Mouse (Mus musculus): ENCODE data around the gene Rpl36a-ps1.
"Not testable (repeated sequence)": the region's sequence is repeated elsewhere in the genome, so short reads cannot be mapped to it uniquely, and the experiment has no call there.

Gene Rpl36a-ps1

DNA sequence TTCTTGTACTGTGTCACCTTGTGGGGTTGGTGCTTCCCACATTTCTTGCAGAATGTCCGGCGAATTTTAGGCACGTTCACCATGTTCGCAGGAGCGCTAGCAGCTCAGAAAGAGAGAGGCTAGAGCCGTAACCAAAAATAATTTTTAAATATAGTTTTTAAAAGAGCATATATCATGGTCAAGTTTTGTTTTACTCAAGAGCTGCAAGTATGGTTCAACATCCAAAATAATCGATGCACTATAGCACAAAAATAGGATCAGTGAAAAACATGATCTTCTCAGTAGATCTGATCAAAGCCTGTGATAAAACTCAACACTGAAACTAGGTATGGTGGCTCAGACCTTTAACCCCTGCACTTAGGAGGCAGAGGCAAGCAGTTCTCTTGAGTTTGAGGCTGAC is at the start of gene Rpl36a-ps1:
Rpl36a-ps1 (minus strand) TSS at position 101 of the 400 bp plus-strand sequence.
- in situ Hi-C loops (cut with MboI, MseI): no loop called here

DNA sequence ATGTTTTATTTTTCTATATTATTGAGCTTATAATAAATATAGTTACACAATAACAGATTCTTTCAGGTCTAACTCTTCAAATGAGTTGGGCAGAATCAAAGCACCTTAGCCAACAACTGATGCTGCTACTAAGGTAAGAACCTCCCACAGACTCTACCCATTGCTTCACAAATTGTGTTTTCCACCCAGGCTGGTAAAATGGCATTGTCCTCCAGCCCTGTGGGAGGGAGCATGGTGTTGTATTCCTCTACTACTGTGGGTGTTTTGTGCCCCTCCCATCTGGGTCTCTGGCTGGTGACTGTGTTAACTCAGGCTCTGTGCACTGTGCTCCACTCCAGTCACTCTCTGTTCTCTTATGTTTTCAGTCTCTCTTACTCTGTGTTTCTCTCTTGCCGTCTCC is 49.4 kb upstream of the Rpl36a-ps1 start:
- in situ Hi-C loops (cut with MboI, MseI): loop anchor here (10.0 kb wide), 1 partner anchor 51 kb away; the partner anchor contains the start of genes Dis3 and Pibf1

- in situ Hi-C loops (cut with MboI, MseI): loop anchor here (10.0 kb wide), 1 partner anchor 53 kb away; the partner anchor contains the start of genes Dis3 and Pibf1
Observed at GRCm38 (mm10) chr14:99041416-99041815, 47.3 kb upstream of the Rpl36a-ps1 start.

DNA sequence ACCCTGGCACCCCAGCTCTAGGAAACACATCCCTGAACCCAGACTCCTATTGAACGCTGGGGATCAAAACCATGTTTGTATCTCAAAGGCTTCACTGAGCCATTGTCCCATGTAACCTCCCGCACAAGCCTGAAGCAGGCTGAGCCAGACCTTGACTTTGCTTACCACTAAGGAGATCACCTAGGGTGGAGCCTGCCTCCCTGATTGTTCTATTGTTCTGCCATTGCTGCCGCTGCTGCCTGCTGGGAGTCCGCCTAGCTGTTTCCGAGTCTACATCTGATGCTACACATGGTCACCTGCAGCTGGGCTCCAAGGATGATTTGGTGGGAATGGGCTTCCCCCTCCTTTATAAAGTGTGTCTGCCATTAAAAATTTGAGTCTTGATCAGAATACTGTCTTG is 45.2 kb upstream of the Rpl36a-ps1 start:
- in situ Hi-C loops (cut with MboI, MseI): not testable (repeated sequence)

GRCm38 (mm10) chr14:99037703-99038102 is 43.6 kb upstream of the Rpl36a-ps1 start:
- in situ Hi-C loops (cut with MboI, MseI): no loop called here

DNA sequence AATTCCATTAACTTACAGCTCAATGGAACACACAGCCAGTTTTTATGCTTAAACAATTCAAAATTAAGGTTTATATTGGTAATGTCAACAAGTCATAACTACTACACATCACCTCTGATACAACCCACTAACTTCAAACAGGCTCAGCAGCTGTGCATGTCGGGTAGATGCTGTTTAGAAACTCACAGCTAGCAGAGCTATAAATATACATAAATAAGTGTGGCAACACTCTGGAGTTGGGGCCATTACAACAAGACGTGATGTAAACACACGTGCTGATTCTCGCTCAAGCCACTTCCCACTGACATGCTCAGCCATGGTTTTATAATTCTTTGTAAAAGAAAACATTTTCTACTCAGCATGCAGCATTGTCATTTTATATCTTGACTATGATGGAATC is 41.9 kb upstream of the Rpl36a-ps1 start:
- in situ Hi-C loops (cut with MboI, MseI): no loop called here

DNA sequence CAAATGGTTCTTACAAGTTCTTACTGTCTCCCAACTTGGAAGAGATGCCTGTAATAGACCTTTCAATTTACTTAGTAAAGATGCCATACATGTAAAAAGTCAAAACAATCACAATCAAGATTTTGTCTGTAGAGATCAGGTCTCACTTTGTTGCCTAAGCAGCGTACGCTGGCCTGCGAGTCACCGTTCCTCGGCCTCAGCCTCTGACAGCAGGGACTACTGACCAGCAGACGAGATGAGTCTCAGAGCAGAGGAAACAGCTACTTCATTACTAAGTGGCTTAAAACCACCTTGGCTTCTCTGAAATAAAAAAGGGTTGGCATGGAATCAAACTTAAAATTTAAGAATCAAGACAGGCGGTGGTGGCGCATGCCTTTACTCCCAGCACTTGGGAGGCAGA is 40.7 kb upstream of the Rpl36a-ps1 start:
- in situ Hi-C loops (cut with MboI, MseI): not testable (repeated sequence)

GRCm38 (mm10) chr14:99032596-99032995 is 38.5 kb upstream of the Rpl36a-ps1 start:
- in situ Hi-C loops (cut with MboI, MseI): no loop called here

DNA sequence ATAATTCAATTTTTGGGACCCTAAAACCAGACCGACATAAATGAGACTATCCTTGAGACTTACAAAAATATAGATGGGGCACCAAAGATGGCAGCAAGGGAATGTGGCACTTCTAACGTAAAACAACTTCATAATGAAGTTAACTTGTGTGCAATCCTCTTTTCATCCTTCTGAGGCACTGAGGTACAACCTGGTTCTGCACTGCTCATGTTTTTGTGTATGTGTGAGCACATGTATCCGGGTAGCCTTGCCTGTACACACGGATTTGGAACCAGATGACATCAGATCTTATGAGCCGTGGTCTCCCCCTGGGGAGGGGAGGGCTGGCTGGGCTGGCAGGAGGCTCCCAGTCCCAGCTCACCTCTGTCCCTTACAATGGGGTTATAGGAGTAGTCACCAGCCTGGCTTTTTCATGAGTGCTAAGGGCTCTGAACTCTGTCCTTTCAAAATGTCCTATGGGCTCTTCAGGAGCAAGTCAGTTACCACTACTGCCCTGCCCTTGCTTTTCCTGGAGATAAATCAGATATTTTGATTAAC is 37.3 kb upstream of the Rpl36a-ps1 start:
- in situ Hi-C loops (cut with MboI, MseI): no loop called here

DNA sequence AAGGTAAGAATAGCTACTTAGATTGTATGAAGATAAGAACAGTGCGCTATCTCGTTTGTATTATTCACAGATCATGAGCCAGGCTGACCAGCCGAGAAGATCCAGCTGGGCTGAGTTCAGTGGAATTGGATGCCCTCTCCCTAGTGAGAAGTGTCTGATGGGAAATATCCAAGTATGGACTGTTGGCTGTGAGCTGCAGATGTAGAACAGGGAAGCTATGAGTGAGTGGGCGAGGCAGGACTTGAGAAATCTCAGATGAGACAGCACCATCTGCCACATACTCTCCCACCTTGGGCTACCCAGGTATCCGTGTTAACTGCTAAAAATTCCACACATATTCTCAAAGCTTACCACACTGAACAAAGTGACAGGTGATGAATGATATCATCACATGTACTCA is 35.9 kb upstream of the Rpl36a-ps1 start:
- in situ Hi-C loops (cut with MboI, MseI): no loop called here

- in situ Hi-C loops (cut with MboI, MseI): no loop called here
Observed at GRCm38 (mm10) chr14:99022346-99023086, 28.4 kb upstream of the Rpl36a-ps1 start.

- in situ Hi-C loops (cut with MboI, MseI): no loop called here
Observed at GRCm38 (mm10) chr14:99019136-99019808, 25.2 kb upstream of the Rpl36a-ps1 start.

DNA sequence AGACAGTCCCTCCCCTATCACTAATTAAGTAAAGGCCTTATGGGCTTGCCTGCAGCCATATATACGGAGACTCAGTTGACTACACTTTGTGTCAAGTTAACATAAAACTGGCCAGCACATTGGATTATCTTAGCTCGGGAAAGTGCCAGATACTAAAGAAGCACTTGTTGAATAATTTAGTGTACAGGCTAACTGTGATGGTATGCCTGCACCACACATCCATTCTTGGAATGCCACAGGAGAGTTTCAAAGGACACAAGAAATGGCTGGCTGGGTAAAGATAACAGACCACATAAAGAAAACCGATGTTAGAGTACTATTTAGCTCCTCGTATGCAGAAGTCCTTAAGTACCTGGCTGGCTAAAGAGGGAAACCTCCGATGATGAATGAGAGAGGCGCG is 24.6 kb upstream of the Rpl36a-ps1 start:
- in situ Hi-C loops (cut with MboI, MseI): no loop called here

DNA sequence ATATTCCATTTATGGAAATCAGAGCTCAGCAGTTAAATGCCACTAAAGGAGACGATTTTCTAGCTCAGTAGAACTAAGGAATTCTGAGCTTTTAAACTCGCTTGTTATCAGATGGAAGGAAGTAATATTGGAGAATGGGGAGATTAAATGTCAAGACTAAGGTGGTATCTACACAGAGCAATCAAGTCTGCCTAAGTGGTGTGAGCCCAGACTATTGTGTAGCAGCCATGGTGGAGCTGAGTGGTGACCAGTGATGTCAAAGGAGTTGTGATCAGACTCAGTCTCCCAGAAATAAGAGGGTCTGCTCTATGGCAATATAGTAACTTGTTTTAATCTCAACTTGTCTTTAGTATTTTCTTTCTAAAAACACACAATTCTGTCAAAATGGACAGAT is 16.8 kb upstream of the Rpl36a-ps1 start:
- in situ Hi-C loops (cut with MboI, MseI): no loop called here

GRCm38 (mm10) chr14:99010224-99010919 is 16.3 kb upstream of the Rpl36a-ps1 start:
- in situ Hi-C loops (cut with MboI, MseI): no loop called here

DNA sequence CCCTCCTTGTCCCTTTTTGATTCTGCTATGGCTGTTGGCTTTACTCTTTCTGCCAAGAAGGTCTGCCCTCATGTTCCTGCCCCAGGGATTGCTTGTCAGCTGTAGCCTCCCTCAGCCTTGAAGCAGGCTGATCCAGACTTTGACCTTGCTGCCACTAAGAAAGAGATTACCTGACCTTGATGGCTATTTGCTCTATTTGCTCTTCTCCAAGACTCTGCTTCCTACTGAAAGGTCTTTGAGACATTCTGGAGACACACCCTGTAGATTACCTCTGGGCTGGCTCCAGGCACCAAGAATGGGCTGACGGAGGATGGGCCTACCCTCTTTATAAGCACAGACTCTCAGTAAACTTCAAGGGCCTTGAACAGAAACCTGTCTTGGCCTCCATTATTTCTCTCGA is 1.6 kb downstream of the Rpl36a-ps1 start:
- in situ Hi-C loops (cut with MboI, MseI): no loop called here

DNA sequence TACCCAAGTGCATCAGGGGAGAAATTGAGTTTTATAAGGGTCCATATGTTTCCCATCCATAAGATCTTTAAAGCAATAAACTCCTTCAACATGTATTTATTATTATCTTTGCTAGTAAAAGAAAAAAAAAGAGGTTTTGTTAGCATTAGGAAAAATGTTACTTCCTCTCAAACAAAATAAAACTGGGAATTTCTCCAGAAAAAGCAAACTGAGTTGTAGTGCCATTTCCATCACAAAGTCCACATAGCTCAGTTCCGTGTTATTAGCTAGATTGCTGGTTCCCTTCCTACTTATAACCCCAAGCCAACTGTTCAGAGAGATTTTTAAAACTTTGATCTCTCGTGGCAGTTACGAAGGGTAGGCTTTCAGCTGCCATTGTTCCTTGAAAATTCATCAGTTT is 3.5 kb downstream of the Rpl36a-ps1 start:
- in situ Hi-C loops (cut with MboI, MseI): no loop called here

DNA sequence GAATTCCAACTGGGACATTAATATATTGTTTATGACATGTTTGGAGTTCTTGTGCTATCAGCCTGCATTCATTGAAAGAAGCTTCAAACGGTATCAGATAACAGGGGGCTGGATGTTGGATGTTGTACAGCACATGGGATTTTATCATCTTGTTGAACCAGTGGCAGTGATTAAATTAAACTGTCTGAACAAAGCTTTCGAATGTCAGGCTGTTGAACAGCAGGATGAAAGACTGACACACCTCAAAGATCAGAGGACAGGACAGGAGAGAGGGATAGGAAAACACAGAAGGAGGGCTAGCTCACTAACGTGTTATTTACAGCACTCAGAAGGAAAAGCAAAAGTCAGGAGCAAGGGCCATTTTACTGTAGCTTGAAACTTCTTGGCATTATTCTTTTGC is 4.3 kb downstream of the Rpl36a-ps1 start:
- in situ Hi-C loops (cut with MboI, MseI): no loop called here

DNA sequence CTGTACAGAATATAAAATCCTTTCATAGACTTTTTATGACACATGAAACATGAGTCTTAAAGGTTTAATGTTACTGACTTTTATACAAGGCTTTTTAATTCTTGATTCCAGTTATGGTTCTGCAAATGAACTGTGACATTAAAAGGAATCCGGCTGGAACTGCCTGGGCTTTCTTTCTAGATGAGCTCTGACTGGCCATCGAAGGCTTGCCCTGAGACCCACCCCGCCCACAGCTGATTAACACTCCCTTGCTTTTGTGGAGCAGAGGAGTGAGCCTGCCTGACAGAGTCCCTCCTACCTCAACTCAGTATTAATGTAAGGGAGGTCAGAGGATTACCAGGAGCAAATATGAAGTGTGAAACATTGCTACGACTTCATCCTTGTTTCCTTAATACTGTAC is 22.2 kb downstream of the Rpl36a-ps1 start:
- in situ Hi-C loops (cut with MboI, MseI): no loop called here

DNA sequence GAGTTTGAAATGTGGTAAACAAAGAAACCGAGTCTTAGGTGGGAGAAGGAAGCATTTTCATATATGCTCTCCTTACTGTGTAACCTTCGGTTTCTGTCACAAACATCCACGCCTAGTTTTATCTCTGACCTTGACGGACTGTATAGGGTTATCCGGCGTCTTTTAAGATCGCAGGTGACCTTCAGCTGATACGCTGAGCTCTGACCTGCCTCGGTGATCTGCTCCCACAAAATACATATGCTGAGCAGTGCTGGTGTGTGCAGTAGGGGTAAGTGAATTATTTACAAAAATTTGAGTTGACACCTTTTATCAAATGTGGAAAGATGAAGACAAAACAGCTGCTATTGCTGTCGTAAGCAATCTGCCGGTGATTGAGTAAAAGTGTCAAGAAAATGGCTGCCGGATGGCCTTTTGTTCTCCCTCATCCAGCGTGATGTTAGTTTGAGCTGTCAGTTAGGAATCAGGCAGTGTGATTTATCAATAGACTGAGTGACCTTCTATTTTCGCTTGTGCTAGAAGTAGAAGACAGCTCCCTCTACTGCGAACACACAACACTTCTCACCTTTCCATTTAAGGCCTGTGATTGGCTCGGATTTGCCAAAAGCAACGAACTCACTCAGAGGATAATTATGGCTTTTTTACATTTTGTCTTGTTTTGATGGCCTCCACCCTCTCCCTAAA is 35.0 kb downstream of the Rpl36a-ps1 start:
- in situ Hi-C loops (cut with MboI, MseI): no loop called here

DNA sequence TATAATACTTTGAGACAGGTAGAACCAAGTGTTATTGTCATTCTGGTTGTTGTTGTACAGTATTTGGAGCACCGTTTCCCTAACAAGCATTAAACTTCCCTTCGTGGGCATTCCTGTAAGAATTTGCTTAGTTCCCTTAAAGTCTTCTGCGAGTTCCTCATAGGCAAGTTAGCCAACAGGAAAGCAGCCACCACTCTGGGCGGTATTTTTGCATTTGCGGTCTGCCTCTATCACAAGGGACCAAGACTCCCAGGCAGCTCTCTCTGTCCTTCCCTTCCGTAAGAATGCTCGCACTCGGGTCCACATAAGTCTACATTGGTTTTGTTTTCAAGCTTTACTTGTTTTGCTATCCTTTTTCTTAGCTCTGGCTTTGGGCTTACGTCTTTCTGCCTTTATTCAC is 37.3 kb downstream of the Rpl36a-ps1 start:
- in situ Hi-C loops (cut with MboI, MseI): no loop called here

GRCm38 (mm10) chr14:98952441-98952840 is 41.7 kb downstream of the Rpl36a-ps1 start:
- in situ Hi-C loops (cut with MboI, MseI): no loop called here

Measured in regulatory T cell (primary cell).